Comparison of ENCODE assay signal across 8 mouse cellular contexts in the genomic region with DNA sequence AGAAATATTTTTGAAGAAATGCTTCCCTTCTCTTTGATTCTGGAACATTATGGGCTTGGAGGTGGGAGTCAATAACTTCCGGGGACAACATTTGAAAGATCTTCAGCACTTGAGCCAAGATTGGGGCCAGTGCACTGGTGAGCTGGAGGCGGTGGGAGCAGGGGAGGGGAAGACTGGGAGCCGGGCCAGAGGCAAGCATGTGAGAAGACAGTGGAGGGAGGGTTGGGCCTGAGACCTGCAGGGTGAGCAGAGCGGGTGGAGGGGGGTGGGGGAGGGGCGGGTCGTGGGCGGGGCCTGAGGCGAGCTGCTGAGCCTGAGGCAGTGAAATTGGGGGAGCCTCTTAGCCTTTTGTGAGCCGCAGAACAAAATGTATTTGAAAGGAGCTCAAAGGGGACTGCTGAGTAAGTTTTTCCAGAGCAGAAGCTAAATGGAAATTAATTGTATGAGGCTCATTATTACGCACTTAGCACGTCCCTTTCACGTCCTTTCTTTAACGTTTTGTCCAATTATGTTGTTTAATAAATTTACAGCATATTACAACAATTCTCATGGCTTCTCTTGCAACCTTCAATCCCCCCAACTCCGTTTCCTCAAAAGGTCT.
DNase-seq lines count a peak whose midpoint lies in the region; ATAC-seq lines count a peak whose summit lies in the region.

No protein-coding gene starts in this region.

- WGBS in heart, embryonic 15.5 days, result 31% methylated on average over 14 of the region's 14 CpGs
- 16% methylated on average over 13 of the region's 14 CpGs for WGBS in hindbrain, embryonic 16.5 days
- 30% methylated on average over 14 of the region's 14 CpGs for WGBS in limb, embryonic 10.5 days
- WGBS in neural tube, embryonic 12.5 days, result 21% methylated on average over 14 of the region's 14 CpGs

- H3K27ac ChIP-seq in heart, embryonic 15.5 days, result no peak overlapping the region
- no peak overlapping the region for H3K27ac ChIP-seq in hindbrain, embryonic 16.5 days (ENCODE audit: low read depth, low read length)
- no peak overlapping the region for H3K27ac ChIP-seq in limb, embryonic 10.5 days
- H3K27ac ChIP-seq in neural tube, embryonic 12.5 days, result no peak overlapping the region

- H3K4me2 ChIP-seq in heart, embryonic 15.5 days, result no peak overlapping the region
- peak overlapping the region; percentile 12; the same call in 1 of the 2 replicates for H3K4me2 ChIP-seq in hindbrain, embryonic 16.5 days (ENCODE audit: low read length)
- H3K4me2 ChIP-seq in neural tube, embryonic 12.5 days (replicated peaks), result no peak overlapping the region

- ATAC-seq in heart, embryonic 15.5 days (replicated peaks; ENCODE audit: insufficient number of reproducible peaks, insufficient read depth, low FRiP score, low read depth), result peak; percentile 86
- peak; percentile 93 for ATAC-seq in hindbrain, embryonic 16.5 days
- ATAC-seq in neural tube, embryonic 12.5 days (ENCODE audit: low FRiP score, low read depth), result peak; percentile 83

- H3K9ac ChIP-seq in heart, embryonic 15.5 days, result no peak overlapping the region
- H3K9ac ChIP-seq in hindbrain, embryonic 16.5 days (ENCODE audit: low read depth, low read length), result no peak overlapping the region
- no peak overlapping the region for H3K9ac ChIP-seq in neural tube, embryonic 12.5 days

- no peak for DNase-seq in heart, postnatal 36 days
- peak; percentile 58 for DNase-seq in embryo, embryonic 9.5 days (ENCODE audit: extremely low spot score)
- peak; percentile 32 for DNase-seq in limb, embryonic 10.5 days (ENCODE audit: low spot score)
- DNase-seq in adrenal gland, postnatal 25 days, result no peak
- DNase-seq in adrenal gland, postnatal 10 days, result no peak

- H3K9me3 ChIP-seq in heart, embryonic 15.5 days (replicated peaks), result no peaks in the 10 kb centered on the region
- peaks cover 3% of the 10 kb centered on the region; the same call in 1 of the 2 replicates for H3K9me3 ChIP-seq in hindbrain, embryonic 16.5 days (ENCODE audit: control insufficient read depth, low read length)
- H3K9me3 ChIP-seq in limb, embryonic 10.5 days (replicated peaks), result no peaks in the 10 kb centered on the region
- 0 out of 2 replicates have a peak, but pooled peaks cover 5% of the 10 kb centered on the region for H3K9me3 ChIP-seq in neural tube, embryonic 12.5 days

- intact Hi-C loops in heart, postnatal 36 days (cut with DNase I), result no loop called here

- no peak overlapping the region for H3K4me3 ChIP-seq in heart, embryonic 15.5 days
- H3K4me3 ChIP-seq in hindbrain, embryonic 16.5 days (ENCODE audit: low read length), result no peak overlapping the region
- no peak overlapping the region for H3K4me3 ChIP-seq in limb, embryonic 10.5 days
- no peak overlapping the region for H3K4me3 ChIP-seq in neural tube, embryonic 12.5 days

- H3K36me3 ChIP-seq in heart, embryonic 15.5 days, result no peaks in the 10 kb centered on the region
- no peaks in the 10 kb centered on the region for H3K36me3 ChIP-seq in hindbrain, embryonic 16.5 days (ENCODE audit: control insufficient read depth, insufficient read depth, low read length)
- H3K36me3 ChIP-seq in limb, embryonic 10.5 days, result no peaks in the 10 kb centered on the region
- H3K36me3 ChIP-seq in neural tube, embryonic 12.5 days, result no peaks in the 10 kb centered on the region

- no peaks in the 10 kb centered on the region for H3K27me3 ChIP-seq in heart, embryonic 15.5 days
- no peaks in the 10 kb centered on the region for H3K27me3 ChIP-seq in hindbrain, embryonic 16.5 days (replicated peaks; ENCODE audit: control insufficient read depth, insufficient read depth, low read length)
- no peaks in the 10 kb centered on the region for H3K27me3 ChIP-seq in limb, embryonic 10.5 days (ENCODE audit: low read depth, poor library complexity, severe bottlenecking)
- H3K27me3 ChIP-seq in neural tube, embryonic 12.5 days (replicated peaks), result no peaks in the 10 kb centered on the region

- peaks cover 8% of the 10 kb centered on the region for H3K4me1 ChIP-seq in heart, embryonic 15.5 days (replicated peaks)
- no peaks in the 10 kb centered on the region for H3K4me1 ChIP-seq in hindbrain, embryonic 16.5 days (ENCODE audit: control insufficient read depth, insufficient read depth, low read depth, low read length)
- H3K4me1 ChIP-seq in limb, embryonic 10.5 days, result peaks cover 6% of the 10 kb centered on the region
- 0 out of 2 replicates have a peak, but pooled peaks cover 5% of the 10 kb centered on the region for H3K4me1 ChIP-seq in neural tube, embryonic 12.5 days

Comparison
In these comparisons a context has a peak if more than half of its experiments do, and no peak if none do; other contexts are left out.
1. DNase-seq: peak in embryo, embryonic 9.5 days (single experiment) and limb, embryonic 10.5 days (single experiment); none in heart, postnatal 36 days (0 of 2), adrenal gland, postnatal 25 days (single experiment) and adrenal gland, postnatal 10 days (single experiment).
2. Peak in every context shown above with its lines, with median percentiles within 50 percentile points of each other: ATAC-seq.